Mouse (Mus musculus) fat pad, adult 2 months (tissue): Measurements from ENCODE around the gene Ugt1a6a.
"Not testable (repeated sequence)": the region's sequence is repeated elsewhere in the genome, so short reads cannot be mapped to it uniquely, and the experiment has no call there.

Experiments used
- DNase-seq: peaks from one replicate; pipeline ENCODE4 v3.0.0-alpha.2; 2011; ENCODE audit warnings: low read depth, low spot score; ENCODE audit errors: extremely low read depth

Gene Ugt1a6a

DNA sequence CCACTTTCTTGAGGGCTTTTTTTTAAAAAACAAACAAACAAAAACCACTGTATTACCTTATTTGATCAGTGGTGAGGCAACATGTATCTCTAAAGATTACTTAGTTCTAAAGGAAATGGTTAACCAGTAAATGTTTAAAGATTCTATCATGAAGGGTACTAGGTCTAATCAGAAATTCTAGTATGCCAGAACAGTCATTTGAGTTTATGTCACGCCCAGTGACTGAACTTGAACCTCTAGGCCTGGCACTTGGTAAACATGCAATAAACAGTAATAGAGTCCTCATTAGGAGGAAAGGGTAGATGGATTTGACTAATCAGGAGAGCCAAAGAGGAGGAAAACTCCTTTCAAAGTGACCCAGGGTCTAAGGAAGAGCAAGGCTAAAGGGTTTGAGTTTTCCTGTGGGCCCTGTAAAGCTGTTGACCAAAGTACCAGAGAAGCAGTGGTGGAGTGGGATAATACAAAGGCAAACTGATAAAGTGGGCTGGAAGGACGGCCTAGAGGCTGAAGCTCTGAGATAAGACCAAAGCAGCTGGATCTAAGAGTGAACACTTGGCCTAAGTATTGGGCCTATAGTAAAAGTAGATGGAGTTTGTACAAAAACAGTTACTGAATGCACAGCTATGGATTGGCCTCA is 72.4 kb downstream of the Ugt1a6a start:
- DNase-seq = no peak

DNA sequence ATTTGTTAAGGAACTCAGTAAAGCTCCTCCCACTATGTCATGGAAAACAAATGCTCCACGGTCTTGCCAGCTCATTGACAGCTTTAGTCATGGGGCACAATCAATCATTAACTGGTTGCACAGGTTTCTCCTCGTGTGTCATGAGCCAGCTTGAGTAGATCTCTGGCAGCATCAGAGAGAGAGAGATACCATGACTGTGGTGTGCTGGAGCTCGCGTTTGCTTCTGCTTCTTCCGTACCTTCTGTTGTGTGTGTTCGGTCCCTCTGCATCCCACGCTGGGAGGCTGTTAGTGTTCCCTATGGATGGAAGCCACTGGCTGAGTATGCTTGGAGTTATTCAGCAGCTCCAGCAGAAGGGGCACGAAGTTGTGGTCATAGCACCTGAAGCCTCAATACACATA is 77.2 kb downstream of the Ugt1a6a start, which contains the start of gene Ugt1a1:
Ugt1a1 (plus strand) TSS at position 148 of the 400 bp plus-strand sequence.
- peak; percentile 98 for DNase-seq

DNA sequence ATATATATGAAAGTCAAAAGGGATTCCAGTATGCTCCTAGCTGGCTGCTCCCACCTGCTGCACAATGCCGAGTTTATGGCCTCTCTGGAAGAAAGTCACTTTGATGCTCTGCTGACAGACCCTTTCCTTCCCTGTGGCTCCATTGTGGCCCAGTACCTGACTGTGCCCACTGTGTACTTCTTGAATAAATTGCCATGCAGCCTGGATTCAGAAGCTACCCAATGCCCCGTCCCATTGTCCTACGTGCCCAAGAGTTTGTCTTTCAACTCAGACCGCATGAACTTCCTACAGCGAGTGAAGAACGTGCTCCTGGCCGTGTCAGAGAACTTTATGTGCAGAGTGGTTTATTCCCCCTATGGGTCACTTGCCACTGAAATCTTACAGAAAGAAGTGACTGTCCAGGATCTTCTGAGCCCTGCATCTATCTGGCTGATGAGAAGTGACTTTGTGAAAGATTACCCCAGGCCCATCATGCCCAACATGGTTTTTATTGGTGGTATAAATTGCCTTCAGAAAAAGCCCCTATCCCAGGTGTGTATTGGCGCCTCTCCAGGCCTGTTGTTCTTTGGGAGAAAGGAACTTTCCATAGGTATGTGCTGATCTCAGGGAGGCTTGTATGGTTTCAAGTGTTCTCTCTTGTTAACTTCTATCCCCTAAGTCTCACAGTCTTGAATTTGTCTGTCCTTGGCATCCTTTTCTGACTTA is 77.9 kb downstream of the Ugt1a6a start:
- no peak for DNase-seq

DNA sequence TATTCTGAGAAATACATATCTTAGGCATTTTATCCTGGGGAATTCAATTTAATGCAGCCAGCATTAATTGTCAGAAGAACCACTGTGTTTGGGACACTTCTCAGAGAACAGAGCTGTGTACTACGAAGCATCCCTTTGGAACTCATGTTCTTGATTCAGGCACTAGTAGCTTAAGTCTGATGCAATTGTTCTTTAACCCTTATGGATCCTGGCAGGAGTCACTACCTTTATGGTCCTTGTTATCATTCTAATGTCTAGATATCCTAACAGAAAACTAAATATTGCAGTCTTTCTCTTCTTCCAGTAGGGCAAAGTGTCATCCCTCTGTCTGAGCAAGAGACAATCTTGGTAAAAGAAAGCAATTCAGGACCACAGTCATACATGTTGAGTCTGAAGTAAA is 78.5 kb downstream of the Ugt1a6a start:
- DNase-seq = no peak

DNA sequence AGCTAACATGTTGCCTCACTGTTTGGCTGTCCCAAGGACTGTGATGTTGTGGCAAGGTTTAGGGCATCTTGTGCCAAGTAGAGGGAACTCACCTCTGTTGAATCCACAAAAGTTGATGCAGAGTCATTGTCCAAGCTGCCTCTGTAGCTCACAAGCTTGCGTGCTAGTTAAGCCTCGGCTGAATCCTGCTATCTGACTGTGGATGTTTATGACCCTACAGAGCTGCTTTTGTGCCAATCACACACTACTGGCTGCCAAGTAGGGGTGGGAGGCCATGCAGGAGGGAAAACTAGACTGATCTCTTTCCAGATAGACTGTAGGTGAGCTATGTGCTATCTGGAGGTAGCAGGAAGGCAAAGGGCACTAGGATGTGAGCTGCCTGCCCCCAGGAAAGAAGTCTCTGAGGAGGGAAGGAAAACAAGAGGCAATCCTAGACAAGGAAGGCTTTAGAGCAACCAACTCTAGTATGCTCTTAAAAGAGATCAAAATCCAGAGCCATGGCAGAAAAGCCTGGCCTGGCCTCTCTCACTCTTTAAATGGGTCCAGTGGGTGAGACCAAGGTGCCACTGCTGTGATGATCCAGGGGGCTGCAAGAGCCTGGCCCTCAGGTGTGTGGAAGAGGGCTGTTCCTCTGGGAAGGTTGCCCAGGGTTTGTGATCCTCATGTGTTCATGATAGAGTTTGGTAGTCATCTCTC is 79.3 kb downstream of the Ugt1a6a start:
- DNase-seq = no peak

DNA sequence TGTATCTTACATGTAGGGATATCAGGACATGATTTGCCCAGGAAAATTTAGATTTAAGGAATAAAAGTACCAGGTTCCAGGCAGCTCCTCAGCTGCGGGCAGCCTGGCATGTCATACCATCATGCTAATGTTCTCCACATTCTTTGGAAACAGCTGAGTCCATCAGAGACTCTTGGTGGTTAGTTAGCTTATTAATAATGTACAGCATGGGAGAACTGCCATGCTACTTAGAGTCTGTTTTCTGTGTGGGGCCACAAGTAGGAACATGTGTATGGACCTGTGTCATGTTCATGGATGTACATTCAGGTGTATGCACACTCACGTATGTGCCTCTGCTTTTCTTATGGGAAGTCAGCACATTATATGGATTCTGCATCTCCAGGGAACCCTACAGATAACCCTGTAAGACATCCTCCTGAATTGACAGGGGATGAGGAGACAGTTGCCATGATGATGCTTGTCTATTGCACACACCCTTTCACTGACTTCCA is 79.9 kb downstream of the Ugt1a6a start:
- DNase-seq = no peak

DNA sequence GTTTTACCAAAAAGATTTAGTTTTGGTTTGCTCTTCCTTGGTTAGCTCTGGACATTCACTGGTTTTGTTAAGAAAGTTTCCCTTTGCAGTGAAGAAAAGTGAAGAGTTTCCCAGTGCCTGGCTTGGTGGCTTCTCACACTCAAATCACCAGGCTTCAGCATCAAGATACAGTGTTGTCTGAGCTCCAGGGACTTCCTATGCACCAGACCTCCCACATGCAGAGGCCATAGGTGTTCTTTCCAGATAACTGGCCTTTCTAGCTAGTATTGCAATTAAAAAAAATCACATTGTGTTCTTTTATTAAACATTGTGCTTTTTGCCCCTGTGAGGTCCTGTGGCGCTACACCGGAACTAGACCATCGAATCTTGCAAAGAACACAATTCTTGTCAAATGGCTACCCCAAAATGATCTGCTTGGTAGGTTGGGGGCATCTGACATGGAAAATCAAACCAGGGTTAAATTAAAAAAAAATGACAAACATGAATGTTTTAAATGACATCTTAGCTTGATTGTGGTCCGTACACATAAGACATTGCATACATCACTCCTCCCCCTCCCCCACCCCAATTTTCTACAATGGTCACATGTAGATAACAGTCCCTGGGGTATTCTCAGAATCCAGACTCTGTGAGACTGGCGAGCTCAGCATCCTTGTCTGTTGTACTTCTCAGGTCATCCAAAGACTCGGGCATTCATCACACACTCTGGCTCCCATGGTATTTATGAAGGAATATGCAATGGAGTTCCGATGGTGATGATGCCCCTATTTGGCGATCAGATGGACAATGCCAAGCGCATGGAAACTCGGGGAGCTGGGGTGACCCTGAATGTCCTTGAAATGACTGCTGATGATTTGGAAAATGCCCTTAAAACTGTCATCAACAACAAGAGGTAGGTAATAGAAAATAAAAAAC is 81.1 kb downstream of the Ugt1a6a start:
- DNase-seq = no peak

DNA sequence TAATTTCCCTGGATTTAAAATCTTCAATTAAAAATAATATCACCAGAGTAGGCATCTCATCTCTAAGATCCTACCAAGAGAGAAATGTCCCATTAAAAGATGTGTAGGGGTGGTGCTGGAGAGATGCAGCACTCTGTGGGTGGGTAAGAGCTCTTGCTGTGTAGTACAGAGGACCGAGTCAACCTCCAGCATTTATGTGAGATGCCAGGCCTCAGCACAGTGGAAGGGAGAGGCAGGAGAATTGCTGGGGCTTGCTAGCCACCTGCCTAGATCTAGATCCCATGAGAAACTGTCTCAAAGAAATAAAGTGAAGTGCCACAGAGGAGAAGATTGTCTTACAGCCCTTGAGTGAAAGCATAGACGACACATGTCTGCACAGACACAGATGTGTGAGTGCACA is 81.9 kb downstream of the Ugt1a6a start:
- no peak for DNase-seq

DNA sequence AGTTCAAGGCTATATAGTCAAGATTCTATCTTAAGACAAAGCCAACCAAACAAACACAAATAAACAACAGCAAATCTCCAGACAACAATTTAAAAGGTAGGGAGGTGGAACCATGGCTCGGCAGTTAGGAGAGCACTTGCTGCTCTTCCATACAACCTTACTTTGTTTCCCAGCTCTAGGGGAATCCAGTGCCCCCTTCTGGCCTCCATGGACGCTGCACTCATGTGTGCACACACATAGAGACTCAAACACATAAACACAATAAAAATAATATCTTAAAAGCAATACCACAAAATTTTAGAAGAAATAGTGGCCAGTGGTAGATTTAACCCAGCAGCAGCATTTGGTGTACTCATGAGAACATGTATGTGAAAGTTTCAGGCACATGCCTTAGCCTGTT is 82.5 kb downstream of the Ugt1a6a start:
- no peak for DNase-seq

DNA sequence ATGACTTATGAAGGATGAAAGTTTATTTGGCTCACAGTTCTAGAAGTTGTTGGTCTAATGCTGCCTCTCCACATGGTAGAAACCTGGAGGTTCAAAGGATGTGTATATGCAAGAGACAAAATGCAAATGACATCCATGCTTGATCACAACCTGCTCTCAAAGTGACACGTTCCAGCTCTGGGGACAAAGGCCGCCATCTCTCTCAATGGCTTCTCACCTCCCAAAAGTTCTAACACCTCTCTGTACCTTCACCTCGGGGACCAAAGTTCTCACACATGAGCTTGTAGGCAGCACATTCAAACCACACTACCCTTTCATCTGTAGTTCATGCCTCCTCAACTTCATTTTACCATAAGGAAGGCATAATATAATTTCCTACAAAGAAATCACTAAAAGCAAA is 83.0 kb downstream of the Ugt1a6a start:
- no peak for DNase-seq

DNA sequence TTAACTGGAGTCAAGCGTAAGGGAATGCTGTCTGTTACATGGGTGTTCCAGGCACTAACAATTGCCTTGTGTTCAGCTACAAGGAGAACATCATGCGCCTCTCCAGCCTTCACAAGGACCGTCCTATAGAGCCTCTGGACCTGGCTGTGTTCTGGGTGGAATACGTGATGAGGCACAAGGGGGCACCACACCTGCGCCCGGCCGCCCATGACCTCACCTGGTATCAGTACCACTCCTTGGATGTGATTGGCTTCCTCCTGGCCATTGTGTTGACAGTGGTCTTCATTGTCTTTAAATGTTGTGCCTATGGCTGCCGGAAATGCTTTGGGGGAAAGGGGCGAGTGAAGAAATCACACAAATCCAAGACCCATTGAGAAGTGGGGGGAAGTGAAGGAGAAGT is 83.4 kb downstream of the Ugt1a6a start:
- DNase-seq = no peak

DNA sequence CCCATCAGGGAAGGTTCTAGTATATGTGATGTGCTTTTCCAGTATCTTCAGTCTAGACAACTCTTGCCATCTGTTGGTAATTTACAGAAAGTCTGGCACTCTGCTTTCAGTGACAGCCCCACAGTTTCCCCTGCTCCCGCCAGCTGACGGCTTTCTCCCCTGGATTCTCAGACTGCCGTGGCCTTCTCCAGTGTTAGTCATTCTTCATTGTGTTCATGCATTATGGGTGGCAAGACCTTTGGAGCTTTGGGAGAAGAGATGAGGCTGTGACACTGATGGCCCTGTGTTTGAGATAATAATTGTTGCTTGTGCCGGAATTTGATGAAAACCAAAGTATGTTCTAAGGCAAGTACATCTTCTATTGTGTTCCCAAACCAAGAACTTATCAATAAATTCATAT is 84.0 kb downstream of the Ugt1a6a start:
- DNase-seq = no peak

DNA sequence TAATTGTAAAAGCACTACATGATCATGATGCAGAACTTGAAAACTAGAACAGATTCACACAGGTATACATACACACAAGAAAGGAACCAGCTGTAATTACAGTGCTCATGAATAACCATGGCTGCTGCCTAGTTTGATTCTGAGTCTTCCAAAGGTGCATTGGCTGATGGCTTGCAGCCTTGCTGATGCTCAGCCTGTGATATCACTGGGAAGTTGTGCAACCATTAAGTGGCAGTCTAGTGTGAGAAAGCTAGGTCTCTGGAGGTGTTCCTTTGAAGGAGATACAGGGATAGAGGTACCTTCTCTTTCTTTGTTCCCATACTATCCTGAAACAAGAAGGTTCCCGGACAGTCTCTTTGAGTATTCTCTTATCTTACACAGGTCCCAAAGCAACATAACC is 84.4 kb downstream of the Ugt1a6a start:
- DNase-seq = no peak

DNA sequence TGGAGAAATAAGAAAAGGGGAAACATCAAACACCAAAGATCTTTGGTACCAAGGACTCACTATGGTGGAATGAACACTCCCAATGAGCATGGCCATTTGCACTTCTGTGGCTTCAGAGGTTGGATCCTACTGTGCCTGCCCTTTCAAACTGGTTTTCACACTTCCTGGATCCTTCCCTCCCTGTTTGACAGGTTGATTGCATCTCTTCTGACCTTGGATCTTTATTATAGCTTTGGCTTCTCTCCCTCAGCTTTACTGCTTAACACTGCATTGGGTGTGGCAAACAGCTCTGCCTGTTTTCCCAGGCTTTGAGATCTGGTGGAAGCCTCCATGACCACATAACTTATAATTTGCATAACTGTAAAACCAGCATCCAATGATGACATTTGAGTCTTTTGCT is 85.7 kb downstream of the Ugt1a6a start:
- peak; percentile 88 for DNase-seq

DNA sequence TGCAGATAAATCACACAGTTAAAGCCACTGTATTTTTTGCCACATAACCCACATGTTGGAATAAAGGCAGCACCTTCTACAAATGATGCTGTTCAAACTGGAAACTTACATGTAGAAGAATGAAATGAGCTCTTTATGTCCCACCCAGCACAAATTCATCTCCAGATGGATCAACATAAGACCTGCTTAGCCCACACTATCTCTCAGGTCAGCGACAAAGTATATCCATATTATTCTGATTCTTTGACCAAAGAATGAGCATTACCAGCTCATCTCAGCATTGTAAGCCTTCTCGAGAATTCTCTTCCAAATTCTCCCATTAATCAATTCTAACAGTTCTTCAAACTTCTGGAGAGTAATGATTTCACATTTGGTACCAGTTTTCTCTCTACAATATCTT is 87.6 kb downstream of the Ugt1a6a start:
- no peak for DNase-seq

DNA sequence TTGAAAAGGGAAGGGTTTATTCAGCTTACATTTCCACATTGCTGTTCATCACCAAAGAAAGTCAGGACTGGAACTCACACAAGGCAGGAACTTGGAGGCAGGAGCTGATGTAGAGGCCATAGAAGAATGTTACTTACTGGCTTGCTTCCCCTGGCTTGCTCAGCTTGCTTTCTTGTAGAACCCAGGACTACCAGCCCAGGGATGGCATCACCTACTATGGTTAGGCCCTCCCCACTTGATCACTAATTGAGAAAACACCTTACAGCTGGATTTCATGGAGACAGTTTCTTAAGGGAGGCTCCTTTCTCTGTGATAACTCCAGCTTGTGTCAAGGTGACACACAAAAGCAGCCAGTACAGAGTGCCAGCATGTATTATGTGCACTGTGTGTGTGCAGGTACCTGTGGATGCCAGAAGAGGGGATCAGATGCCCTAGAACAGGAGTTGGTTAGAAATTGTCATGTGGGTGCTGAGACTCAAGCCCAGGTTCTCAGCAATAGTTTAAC is 88.5 kb downstream of the Ugt1a6a start:
- DNase-seq = not testable (repeated sequence)

DNA sequence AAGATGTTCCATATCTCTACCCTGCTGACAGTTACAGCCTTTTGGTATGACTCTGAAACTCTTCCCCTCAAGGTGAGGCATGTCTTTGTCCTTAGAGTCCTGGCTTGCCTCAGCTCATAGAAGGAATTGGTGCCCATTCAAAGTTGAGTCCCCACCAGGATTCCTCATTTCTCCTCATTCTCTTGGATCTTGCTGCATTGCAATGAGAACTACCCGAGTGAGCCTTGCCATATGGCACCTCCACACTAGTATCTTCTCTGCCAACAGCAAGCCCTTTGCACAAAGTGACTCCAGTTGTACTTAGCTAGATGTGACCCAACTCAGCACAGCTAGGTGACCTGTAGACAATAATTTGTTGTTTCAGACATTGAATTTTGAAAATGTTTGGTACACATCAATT is 89.0 kb downstream of the Ugt1a6a start:
- no peak for DNase-seq

DNA sequence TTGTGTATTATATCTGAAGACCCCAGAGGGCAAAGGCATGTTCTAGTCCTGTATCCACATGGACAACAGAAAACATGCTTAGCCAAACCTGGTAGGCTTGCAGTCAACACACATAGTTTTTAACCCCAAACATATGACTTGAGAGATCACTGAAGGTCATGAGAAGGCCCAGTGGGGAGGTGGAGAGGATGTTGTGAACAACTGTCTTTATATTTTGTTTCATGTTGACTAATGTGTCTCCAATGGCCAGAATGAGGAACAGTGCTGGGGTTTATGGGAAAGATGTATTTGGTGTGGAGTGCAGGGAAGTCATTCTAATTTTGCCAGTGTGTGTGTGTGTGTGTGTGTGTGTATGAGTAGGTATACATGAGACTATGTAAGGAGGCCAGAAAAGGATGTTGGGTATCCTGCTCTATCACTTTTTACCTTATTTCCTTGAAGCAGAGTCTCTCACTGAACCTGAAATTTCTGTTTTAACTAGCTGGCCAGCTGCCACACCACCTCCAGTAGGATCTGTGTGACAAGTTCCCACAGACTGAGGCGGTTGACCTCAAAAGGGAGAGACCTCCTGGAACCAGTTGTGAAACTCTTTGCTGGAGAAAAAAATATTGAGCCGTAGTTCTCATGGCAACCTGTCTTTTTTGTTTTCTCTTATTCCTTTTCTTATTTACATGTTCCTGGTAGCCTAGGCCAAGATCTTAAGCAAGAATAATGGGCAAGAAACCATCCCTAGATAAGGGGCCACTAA is 89.6 kb downstream of the Ugt1a6a start:
- peak; percentile 99 for DNase-seq

DNA sequence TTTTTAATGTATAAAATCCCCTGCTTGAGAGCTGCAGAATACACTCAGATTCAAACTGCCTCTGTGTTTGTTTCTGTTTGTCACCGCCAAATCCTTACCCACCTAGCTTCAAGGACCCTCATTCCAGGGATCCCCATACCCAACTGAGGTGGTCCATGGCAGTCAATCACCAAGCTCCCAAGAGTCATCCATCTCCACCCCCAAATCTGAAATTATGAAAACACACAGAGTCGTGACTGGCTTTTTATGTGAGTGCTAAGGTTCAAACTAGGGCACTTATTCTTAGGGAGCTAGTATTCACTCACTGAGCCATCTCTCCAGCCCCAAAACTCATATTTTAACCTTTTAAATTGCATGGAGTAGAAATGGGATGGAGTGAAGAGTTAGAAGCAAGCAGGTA is 90.7 kb downstream of the Ugt1a6a start:
- DNase-seq = not testable (repeated sequence)

DNA sequence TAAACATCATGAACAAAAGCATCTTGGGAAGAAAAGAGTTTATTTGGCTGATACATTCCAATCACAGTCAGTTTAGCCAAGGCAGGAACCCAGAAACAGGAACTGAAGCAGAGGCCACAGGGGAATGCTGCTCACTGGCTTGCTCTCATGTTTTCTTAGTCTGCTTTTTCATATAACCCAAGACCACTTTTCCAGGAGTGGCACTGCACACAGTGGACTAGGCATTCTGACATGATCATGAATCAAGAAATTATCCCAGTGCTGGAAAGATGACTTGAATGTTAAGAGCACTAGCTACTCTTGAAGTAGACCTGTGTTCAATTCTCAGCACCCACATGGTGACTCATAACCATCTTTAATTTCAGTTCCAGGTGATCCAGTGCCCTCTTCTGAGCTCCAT is 91.1 kb downstream of the Ugt1a6a start:
- no peak for DNase-seq
